Mouse (Mus musculus): ENCODE measurements around the gene Tex13c3.
"Not testable (repeated sequence)": the region's sequence is repeated elsewhere in the genome, so short reads cannot be mapped to it uniquely, and the experiment has no call there.

Tex13c3 gene

DNA sequence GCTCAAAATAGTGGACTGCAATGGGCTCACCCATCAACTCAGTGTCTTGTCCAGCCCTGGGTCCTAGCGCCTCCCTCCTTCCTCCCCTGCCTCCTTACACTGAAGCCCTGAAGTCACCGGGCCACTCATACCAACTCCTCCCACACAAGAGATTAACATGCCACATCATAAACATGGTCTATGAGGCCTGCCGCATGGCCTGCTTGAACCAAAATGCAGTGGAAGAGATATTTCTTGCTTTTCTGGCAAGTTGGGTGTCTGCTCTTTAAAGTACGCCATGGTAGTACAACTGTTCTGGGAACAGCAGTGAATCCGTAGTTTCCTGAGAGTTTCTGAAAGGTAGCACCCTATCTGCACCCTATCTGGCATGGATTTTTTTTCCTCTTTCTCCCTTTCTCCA is at the start of gene Tex13c3:
Gene Tex13c3 (minus strand): TSS at position 101 of the 400 bp plus-strand sequence.
- not testable (repeated sequence) for DNase-seq (ENCODE audit: low spot score)

DNA sequence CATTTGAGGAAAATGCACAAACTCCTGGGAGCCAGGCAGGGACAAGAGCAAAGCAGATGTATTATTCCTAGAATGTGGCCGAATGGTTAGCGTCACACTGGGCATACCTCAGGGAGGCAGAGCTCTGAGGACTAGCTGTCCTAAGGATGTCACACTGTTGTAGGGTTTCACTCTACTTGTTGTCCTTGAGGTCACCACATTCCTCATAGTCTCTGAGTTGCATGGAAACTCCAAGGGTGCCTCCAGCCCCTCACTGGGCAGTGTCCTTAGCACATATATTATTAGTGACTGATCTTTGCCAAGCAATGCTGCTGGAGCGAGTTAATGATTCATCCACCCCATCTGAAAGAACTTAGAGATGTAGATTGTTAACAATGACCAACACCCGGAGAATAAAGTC is 8.6 kb upstream of the Tex13c3 start:
- DNase-seq (ENCODE audit: low spot score), result no peak

Data from adipocyte (in vitro differentiated cells).